Mouse (Mus musculus): ENCODE results near the gene Atf5. TPM values are rescaled to one million over a fixed set of nuclear protein-coding genes. Genes with fewer than 3 reads are reported as not detected.

Atf5 gene
- polyA plus RNA-seq, 1 experiment, result 191 TPM

DNA sequence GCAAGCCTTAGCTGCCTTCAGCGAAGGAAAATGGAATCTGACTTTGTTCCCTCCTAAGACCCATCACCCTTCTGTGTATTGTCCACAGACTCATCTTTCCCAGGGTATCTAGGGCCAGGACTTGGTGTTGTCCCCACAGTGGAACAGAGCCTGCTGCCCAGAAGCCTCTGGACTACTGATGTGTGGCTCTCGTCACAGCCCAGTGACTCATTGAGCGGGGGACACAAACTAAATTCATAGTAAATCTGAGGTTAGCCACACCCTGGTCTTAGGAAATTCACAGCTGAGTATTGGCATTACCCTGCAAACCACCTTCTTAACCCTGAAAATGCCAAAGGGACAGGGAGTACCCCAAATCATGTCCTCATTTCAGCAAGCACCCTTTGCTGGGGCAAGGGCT, 10.3 kb upstream of the Atf5 start:
- no peak for DNase-seq
- WGBS, result 68% methylated on average over 3 of the region's 3 CpGs
- no peak overlapping the region for H3K4me3 ChIP-seq (replicated peaks; ENCODE audit: extremely low read depth, low read depth, low read length)
- no peak for TF ChIP-seq POLR2A (IDR thresholded peaks at IDR 0.05; ENCODE audit: borderline replicate concordance, extremely low read depth, low read depth, low read length)
- no peak for TF ChIP-seq CTCF (IDR thresholded peaks at IDR 0.05; ENCODE audit: insufficient read depth, low read length)
- H3K4me1 ChIP-seq (ENCODE audit: control insufficient read depth, insufficient read depth, low read length), result no peaks in the 10 kb centered on the region; the same call in 1 of the 2 replicates

DNA sequence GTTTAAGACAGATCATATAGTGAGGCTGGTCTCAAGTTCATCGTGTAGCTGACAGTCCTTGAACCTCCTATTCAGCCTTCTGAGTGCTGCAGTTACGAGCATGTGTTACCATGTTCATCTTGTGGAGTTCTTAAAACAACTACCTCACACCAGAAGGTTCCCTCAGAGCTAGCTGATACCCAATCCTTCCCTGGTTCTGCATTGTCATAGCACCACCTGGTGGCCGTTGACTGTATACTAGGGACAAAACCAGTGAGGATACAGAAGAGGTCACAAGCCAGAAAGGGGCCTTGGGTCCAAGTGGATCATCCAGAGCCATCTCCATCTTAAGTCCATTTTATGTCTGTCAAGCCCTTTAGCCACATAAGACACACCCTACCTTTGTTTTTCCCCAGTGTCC, 8.4 kb upstream of the Atf5 start:
- 7% methylated on average over 3 of the region's 3 CpGs for WGBS
- TF ChIP-seq CTCF (IDR thresholded peaks at IDR 0.05; ENCODE audit: insufficient read depth, low read length) (peak; percentile 60), POLR2A (IDR thresholded peaks at IDR 0.05; ENCODE audit: borderline replicate concordance, extremely low read depth, low read depth, low read length) (no peak)
- Histone ChIP-seq H3K4me1 (ENCODE audit: control insufficient read depth, insufficient read depth, low read length) (peaks cover 4% of the 10 kb centered on the region), H3K4me3 (replicated peaks; ENCODE audit: extremely low read depth, low read depth, low read length) (no peak overlapping the region)
- peak; percentile 75 for DNase-seq

DNA sequence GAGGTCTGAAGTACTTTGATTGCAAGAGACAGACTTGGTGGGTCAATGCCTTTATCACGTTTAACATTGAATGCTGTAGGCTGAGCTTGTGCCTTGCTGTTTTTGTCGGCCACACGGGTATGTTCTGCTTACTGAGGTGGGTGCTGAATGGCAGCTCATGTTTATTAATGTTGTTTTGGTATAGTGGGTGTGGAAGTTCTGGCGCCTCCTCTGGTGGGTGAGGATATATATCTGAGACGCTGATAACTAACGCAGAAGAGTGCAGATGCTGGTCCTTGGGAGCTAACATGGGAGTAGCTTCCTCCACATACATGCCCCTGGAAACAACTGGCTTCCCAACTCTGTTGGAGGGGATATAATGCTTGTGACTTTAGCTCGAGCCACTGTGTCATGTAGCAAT, 7.0 kb upstream of the Atf5 start:
- WGBS, result 38% methylated on average over 7 of the region's 7 CpGs
- Histone ChIP-seq H3K4me1 (ENCODE audit: control insufficient read depth, insufficient read depth, low read length) (peaks cover 8% of the 10 kb centered on the region), H3K4me3 (replicated peaks; ENCODE audit: extremely low read depth, low read depth, low read length) (no peak overlapping the region)
- no peak for DNase-seq
- no peak for TF ChIP-seq CTCF (IDR thresholded peaks at IDR 0.05; ENCODE audit: insufficient read depth, low read length)
- TF ChIP-seq POLR2A (IDR thresholded peaks at IDR 0.05; ENCODE audit: borderline replicate concordance, extremely low read depth, low read depth, low read length), result no peak

DNA sequence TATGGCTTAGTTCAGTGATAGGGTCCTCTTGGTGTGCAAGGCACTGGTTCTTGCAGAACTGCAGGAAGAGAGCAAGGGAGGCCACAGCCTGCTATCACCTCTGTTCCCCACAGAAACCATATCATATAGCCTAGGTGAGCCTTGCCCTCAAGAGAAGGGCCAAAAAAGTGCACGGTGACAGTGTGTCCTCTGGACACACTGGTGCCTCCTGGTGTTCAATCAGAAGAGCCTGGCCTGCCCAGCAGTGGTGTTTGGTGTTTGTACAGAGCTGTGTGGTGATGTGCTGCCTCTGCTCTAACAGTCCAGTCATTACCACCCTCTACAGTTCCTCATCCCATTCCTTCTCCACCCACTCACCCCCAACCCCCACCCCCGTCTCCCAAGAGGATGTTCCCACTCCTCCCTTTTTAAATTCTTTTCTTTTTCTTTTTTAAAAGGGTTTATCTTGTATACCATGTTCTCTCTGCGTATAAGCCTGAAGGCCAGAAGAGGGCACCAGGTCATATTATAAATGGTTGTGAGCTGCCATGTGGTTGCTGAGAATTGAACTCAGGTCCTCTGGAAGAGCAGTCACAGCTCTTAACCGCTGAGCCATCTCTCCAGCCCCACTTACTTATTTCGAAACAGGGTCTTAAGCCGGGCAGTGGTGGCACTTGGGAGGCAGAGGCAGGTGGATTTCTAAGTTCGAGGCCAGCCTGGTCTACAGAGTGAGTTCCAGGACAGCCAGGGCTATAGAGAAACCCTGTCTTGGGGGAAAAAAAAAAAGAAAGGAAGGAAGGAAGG, 5.4 kb upstream of the Atf5 start:
- H3K4me1 ChIP-seq (ENCODE audit: control insufficient read depth, insufficient read depth, low read length), result peaks cover 15% of the 10 kb centered on the region
- H3K4me3 ChIP-seq (replicated peaks; ENCODE audit: extremely low read depth, low read depth, low read length), result no peak overlapping the region
- peak; percentile 4 for DNase-seq
- WGBS, result 65% methylated on average over 7 of the region's 7 CpGs
- TF ChIP-seq POLR2A (IDR thresholded peaks at IDR 0.05; ENCODE audit: borderline replicate concordance, extremely low read depth, low read depth, low read length), result no peak
- peak; percentile 21; the same call in 1 of the 2 replicates for TF ChIP-seq CTCF (IDR thresholded peaks at IDR 0.05; ENCODE audit: insufficient read depth, low read length)

DNA sequence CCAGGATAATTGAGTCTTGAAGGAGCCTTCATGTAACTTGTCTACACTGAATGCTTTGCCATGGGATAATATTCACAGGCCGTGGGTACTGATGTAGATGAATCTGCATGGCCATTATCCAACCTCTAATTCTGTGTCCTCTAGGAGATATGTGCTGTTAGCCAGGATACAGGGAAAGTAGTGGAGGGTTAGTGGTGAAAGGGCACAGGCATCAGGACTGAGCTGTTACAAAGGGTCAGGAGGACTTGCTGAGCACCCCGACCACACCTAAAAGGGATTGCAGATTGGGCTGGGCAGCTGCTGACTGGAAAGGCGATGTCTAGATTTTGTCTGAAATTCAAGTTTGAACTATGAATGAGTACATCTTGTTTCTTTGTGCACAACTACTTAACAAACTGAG, 4.1 kb upstream of the Atf5 start:
- DNase-seq, result no peak
- WGBS, result 77% methylated on average over 3 of the region's 3 CpGs

DNA sequence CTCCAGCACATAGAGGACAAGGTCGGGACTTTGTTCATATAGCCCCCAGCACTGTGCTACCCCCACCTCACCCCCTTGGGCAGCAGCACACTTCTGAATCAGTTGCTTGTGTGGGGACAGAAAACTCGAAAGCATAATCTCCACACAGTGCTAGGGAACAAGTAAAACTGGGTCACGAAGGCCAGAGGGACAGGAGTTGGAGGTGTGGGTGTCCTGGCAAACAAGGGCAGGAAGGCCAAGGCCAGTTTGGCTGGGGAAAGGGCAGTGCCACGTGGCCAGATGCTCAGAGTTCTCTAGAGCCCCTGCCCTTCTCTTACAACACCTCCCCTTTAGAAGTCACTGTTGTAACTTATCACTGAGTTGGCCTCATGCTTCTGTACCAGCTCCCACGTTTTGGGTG, 3.4 kb upstream of the Atf5 start:
- Histone ChIP-seq H3K4me1 (ENCODE audit: control insufficient read depth, insufficient read depth, low read length) (peaks cover 18% of the 10 kb centered on the region), H3K4me3 (replicated peaks; ENCODE audit: extremely low read depth, low read depth, low read length) (no peak overlapping the region)
- peak; percentile 7 for DNase-seq
- TF ChIP-seq POLR2A (IDR thresholded peaks at IDR 0.05; ENCODE audit: borderline replicate concordance, extremely low read depth, low read depth, low read length) (no peak), CTCF (IDR thresholded peaks at IDR 0.05; ENCODE audit: insufficient read depth, low read length) (no peak)
- WGBS, result 30% methylated on average over 5 of the region's 5 CpGs

More for the DNA sequence above, 4.1 kb upstream of the Atf5 start:
- TF ChIP-seq POLR2A (IDR thresholded peaks at IDR 0.05; ENCODE audit: borderline replicate concordance, extremely low read depth, low read depth, low read length) (no peak), CTCF (IDR thresholded peaks at IDR 0.05; ENCODE audit: insufficient read depth, low read length) (no peak)
- H3K4me3 ChIP-seq (replicated peaks; ENCODE audit: extremely low read depth, low read depth, low read length), result no peak overlapping the region
- peaks cover 15% of the 10 kb centered on the region for H3K4me1 ChIP-seq (ENCODE audit: control insufficient read depth, insufficient read depth, low read length)

DNA sequence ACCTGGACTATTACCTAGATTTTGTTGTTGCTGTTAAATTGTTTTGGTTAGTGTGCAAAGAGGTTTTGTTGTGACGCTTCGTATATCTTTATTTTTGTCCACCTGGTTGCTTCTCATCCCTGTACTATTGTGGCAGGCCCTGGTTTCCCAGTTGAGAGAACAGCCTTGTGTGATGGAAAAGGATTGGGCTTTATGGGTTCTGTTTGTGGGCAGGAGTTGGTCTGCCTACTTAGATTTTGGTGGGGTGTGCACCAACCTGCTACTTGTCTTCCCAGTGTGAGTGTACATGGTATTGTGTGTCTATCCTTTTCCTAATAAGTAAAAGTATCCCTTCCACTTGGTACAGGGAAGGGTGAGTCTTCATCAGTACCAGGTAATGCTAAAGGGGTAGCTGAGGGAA, 2.9 kb upstream of the Atf5 start:
- 87% methylated on average over 2 of the region's 2 CpGs for WGBS
- peaks cover 18% of the 10 kb centered on the region for H3K4me1 ChIP-seq (ENCODE audit: control insufficient read depth, insufficient read depth, low read length)

DNA sequence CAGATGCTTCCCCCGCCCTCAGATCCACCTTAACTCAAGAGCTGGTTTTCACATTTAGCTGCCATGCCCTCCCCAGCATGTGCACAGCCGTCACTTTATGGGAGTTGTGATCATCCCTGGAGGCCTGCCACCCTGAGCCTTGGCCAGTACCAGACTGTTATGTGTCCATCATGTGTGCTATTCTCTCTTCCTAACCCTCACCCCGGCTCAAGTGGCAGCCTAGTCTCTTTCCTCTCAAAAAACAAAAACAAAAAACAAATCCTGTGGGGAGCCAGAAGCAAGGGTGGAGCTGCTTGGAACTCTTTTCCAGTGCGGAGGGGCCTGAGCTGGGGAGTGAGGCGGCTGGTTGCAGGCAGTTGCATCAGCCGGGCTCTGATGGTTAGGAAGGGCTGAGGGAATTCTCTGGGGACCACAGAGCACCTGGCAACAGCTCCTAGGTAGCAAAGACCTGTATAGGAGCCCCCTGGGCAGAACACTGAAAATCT, 2.3 kb upstream of the Atf5 start:
- DNase-seq, result peak; percentile 56
- TF ChIP-seq POLR2A (IDR thresholded peaks at IDR 0.05; ENCODE audit: borderline replicate concordance, extremely low read depth, low read depth, low read length), result no peak
- TF ChIP-seq CTCF (IDR thresholded peaks at IDR 0.05; ENCODE audit: insufficient read depth, low read length), result no peak
- no peak overlapping the region for H3K4me3 ChIP-seq (replicated peaks; ENCODE audit: extremely low read depth, low read depth, low read length)
- H3K4me1 ChIP-seq (ENCODE audit: control insufficient read depth, insufficient read depth, low read length), result peaks cover 18% of the 10 kb centered on the region
- WGBS, result 27% methylated on average over 6 of the region's 6 CpGs

More for the DNA sequence above, 2.9 kb upstream of the Atf5 start:
- H3K4me3 ChIP-seq (replicated peaks; ENCODE audit: extremely low read depth, low read depth, low read length), result no peak overlapping the region
- TF ChIP-seq POLR2A (IDR thresholded peaks at IDR 0.05; ENCODE audit: borderline replicate concordance, extremely low read depth, low read depth, low read length), result no peak
- no peak for TF ChIP-seq CTCF (IDR thresholded peaks at IDR 0.05; ENCODE audit: insufficient read depth, low read length)
- DNase-seq, result no peak

DNA sequence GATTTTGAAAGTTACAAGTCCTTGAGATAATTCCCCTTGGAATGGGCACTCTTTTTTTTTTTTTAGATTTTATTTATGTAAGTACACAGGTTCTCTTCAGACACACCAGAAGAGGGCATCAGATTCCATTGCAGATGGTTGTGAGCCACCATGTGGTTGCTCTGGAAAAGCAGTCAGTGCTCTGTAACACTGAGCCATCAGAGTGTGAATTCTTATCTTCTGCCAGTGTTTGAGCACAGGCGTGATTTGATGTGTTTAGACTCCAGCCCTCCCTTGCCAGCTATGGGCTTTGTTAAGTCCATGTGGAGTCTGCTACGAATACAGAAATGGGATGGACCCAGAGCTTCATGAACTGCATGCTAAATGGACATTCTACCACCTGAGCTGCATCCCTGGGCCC, 1.7 kb upstream of the Atf5 start:
- Histone ChIP-seq H3K4me1 (ENCODE audit: control insufficient read depth, insufficient read depth, low read length) (peaks cover 18% of the 10 kb centered on the region), H3K4me3 (replicated peaks; ENCODE audit: extremely low read depth, low read depth, low read length) (no peak overlapping the region)
- DNase-seq, result no peak
- 14% methylated on average over 2 of the region's 2 CpGs for WGBS
- no peak for TF ChIP-seq POLR2A (IDR thresholded peaks at IDR 0.05; ENCODE audit: borderline replicate concordance, extremely low read depth, low read depth, low read length)
- TF ChIP-seq CTCF (IDR thresholded peaks at IDR 0.05; ENCODE audit: insufficient read depth, low read length), result no peak

DNA sequence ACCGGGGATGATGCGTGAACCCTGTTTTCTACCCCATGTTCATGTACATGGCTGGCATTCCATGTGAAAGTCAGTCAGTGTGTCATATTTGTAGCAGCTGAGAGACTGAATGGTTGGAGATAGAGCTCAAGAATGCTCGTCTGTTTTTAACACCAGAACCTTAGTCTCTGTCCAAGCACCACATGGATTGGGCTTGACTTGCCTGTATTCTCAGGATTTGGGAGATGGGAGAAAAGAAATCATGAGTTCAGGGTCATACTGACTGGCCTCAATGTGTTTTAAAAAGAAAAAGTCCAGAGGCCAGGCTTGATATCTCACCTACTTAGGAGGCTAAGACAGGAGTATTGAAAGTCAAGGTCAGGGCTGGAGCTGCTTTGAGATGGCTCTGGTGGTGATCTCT, 983 bp upstream of the Atf5 start:
- no peak for DNase-seq
- H3K4me3 ChIP-seq (replicated peaks; ENCODE audit: extremely low read depth, low read depth, low read length), result no peak overlapping the region

More for the DNA sequence above, 983 bp upstream of the Atf5 start:
- peaks cover 18% of the 10 kb centered on the region for H3K4me1 ChIP-seq (ENCODE audit: control insufficient read depth, insufficient read depth, low read length)
- no peak for TF ChIP-seq POLR2A (IDR thresholded peaks at IDR 0.05; ENCODE audit: borderline replicate concordance, extremely low read depth, low read depth, low read length)
- no peak for TF ChIP-seq CTCF (IDR thresholded peaks at IDR 0.05; ENCODE audit: insufficient read depth, low read length)
- WGBS, result 18% methylated on average over 3 of the region's 3 CpGs
